ENCODE assay signal across 26 mouse cellular contexts in the genomic region with DNA sequence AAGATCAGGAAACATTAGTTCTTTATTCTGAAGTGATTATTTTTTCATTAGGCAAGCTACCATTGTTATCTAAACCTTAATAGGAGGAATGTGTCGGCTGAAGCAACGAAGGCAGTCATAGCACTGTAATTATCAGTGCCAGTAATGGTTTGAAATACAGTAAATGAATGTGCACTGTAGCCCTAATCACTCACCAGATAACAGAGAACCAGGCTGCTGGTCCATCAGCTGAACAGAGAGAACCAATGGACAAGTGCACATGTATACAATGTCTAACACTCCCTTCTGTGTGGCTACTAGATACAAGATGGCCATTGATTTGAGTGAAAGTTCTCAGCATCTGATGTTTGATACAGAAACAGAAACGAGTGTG.
DNase-seq lines count a peak whose midpoint lies in the region; ATAC-seq lines count a peak whose summit lies in the region.
"Had no signal": no experiment of that assay in that cellular context is flagged by ENCODE, and none has a peak within 500 bp of the region (broad histone marks: within the 10 kb centered on the region; RNA-seq: fewer than 3 reads in every experiment).

No protein-coding gene starts in this region.

- no peak overlapping the region for H3K4me3 ChIP-seq in forebrain, embryonic 12.5 days (replicated peaks)
- H3K4me3 ChIP-seq in forebrain, embryonic 10.5 days: no peak overlapping the region
- no peak overlapping the region for H3K4me3 ChIP-seq in forebrain, embryonic 16.5 days (replicated peaks; ENCODE audit: low read length)
- no peak overlapping the region for H3K4me3 ChIP-seq in forebrain, embryonic 15.5 days
- H3K4me3 ChIP-seq in hindbrain, embryonic 13.5 days: no peak overlapping the region
- no peak overlapping the region for H3K4me3 ChIP-seq in hindbrain, embryonic 16.5 days (ENCODE audit: low read length)
- H3K4me3 ChIP-seq: embryonic facial prominence, embryonic 10.5 days; embryonic facial prominence, embryonic 13.5 days; erythroblast, embryonic 14.5 days; gastrocnemius, adult 2 months; heart, embryonic 12.5 days; heart, embryonic 15.5 days had no signal

- WGBS in forebrain, embryonic 12.5 days: 82% methylated on average over 3 of the region's 3 CpGs
- WGBS in forebrain, embryonic 10.5 days: 89% methylated on average over 3 of the region's 3 CpGs
- WGBS in forebrain, embryonic 16.5 days: 53% methylated on average over 3 of the region's 3 CpGs
- 48% methylated on average over 3 of the region's 3 CpGs for WGBS in forebrain, embryonic 15.5 days
- whole genome bisulfite sequencing in hindbrain, embryonic 13.5 days: 59% methylated on average over 3 of the region's 3 CpGs
- WGBS in hindbrain, embryonic 16.5 days: 65% methylated on average over 3 of the region's 3 CpGs

- H3K9me3 ChIP-seq in forebrain, embryonic 12.5 days: no peaks in the 10 kb centered on the region
- H3K9me3 ChIP-seq in forebrain, embryonic 10.5 days: no peaks in the 10 kb centered on the region
- H3K9me3 ChIP-seq in forebrain, embryonic 16.5 days (ENCODE audit: control insufficient read depth, low read length): no peaks in the 10 kb centered on the region
- H3K9me3 ChIP-seq in forebrain, embryonic 15.5 days: no peaks in the 10 kb centered on the region
- no peaks in the 10 kb centered on the region for H3K9me3 ChIP-seq in hindbrain, embryonic 13.5 days
- H3K9me3 ChIP-seq in hindbrain, embryonic 16.5 days (ENCODE audit: control insufficient read depth, low read length): no peaks in the 10 kb centered on the region
- H3K9me3 ChIP-seq: embryonic facial prominence, embryonic 10.5 days; embryonic facial prominence, embryonic 13.5 days; heart, embryonic 12.5 days; heart, embryonic 15.5 days had no signal

- H3K4me1 ChIP-seq in forebrain, embryonic 12.5 days: no peaks in the 10 kb centered on the region
- no peaks in the 10 kb centered on the region for H3K4me1 ChIP-seq in forebrain, embryonic 10.5 days
- H3K4me1 ChIP-seq in forebrain, embryonic 16.5 days (replicated peaks; ENCODE audit: control insufficient read depth, insufficient read depth, low read length): no peaks in the 10 kb centered on the region
- no peaks in the 10 kb centered on the region for H3K4me1 ChIP-seq in forebrain, embryonic 15.5 days
- peaks cover 6% of the 10 kb centered on the region for H3K4me1 ChIP-seq in hindbrain, embryonic 13.5 days (replicated peaks)
- H3K4me1 ChIP-seq in hindbrain, embryonic 16.5 days (ENCODE audit: control insufficient read depth, insufficient read depth, low read depth, low read length): no peaks in the 10 kb centered on the region
- H3K4me1 ChIP-seq: embryonic facial prominence, embryonic 10.5 days; embryonic facial prominence, embryonic 13.5 days; heart, embryonic 12.5 days; heart, embryonic 15.5 days had no signal

- no peaks in the 10 kb centered on the region for H3K36me3 ChIP-seq in forebrain, embryonic 12.5 days (replicated peaks)
- no peaks in the 10 kb centered on the region for H3K36me3 ChIP-seq in forebrain, embryonic 10.5 days (replicated peaks)
- H3K36me3 ChIP-seq in forebrain, embryonic 16.5 days (ENCODE audit: control insufficient read depth, insufficient read depth): no peaks in the 10 kb centered on the region
- no peaks in the 10 kb centered on the region for H3K36me3 ChIP-seq in forebrain, embryonic 15.5 days
- H3K36me3 ChIP-seq in hindbrain, embryonic 13.5 days: no peaks in the 10 kb centered on the region
- H3K36me3 ChIP-seq in hindbrain, embryonic 16.5 days (ENCODE audit: control insufficient read depth, insufficient read depth, low read length): no peaks in the 10 kb centered on the region
- H3K36me3 ChIP-seq: embryonic facial prominence, embryonic 10.5 days; embryonic facial prominence, embryonic 13.5 days; heart, embryonic 12.5 days; heart, embryonic 15.5 days had no signal

- no peak for DNase-seq in forebrain, embryonic 10.5 days (ENCODE audit: extremely low spot score, low spot score)
- DNase-seq: adrenal gland, adult 8-10 months; adrenal gland, postnatal 25 days; cerebellum, adult 11-12 months; cerebellum, adult 8-10 months; cerebellum, postnatal 10 days; cerebellum, postnatal 36 days; embryo, embryonic 11 days; gastrocnemius, adult 2 months; gastrocnemius, postnatal 14 days; heart, adult 18-20 months; heart, postnatal 14 days; heart, postnatal 4 days; kidney, adult 2 months had no signal

- no peak overlapping the region for H3K4me2 ChIP-seq in forebrain, embryonic 12.5 days
- no peak overlapping the region for H3K4me2 ChIP-seq in forebrain, embryonic 16.5 days (ENCODE audit: low read length)
- no peak overlapping the region for H3K4me2 ChIP-seq in forebrain, embryonic 15.5 days (replicated peaks)
- H3K4me2 ChIP-seq in hindbrain, embryonic 13.5 days: no peak overlapping the region
- no peak overlapping the region for H3K4me2 ChIP-seq in hindbrain, embryonic 16.5 days (ENCODE audit: low read length)
- H3K4me2 ChIP-seq: embryonic facial prominence, embryonic 13.5 days; heart, embryonic 12.5 days; heart, embryonic 15.5 days had no signal

- no peaks in the 10 kb centered on the region for H3K27me3 ChIP-seq in forebrain, embryonic 12.5 days
- no peaks in the 10 kb centered on the region for H3K27me3 ChIP-seq in forebrain, embryonic 10.5 days (ENCODE audit: poor library complexity, severe bottlenecking)
- H3K27me3 ChIP-seq in forebrain, embryonic 16.5 days (replicated peaks; ENCODE audit: control insufficient read depth, insufficient read depth, low read length): no peaks in the 10 kb centered on the region
- no peaks in the 10 kb centered on the region for H3K27me3 ChIP-seq in forebrain, embryonic 15.5 days
- H3K27me3 ChIP-seq in hindbrain, embryonic 13.5 days: no peaks in the 10 kb centered on the region
- H3K27me3 ChIP-seq in hindbrain, embryonic 16.5 days (replicated peaks; ENCODE audit: control insufficient read depth, insufficient read depth, low read length): no peaks in the 10 kb centered on the region
- H3K27me3 ChIP-seq: embryonic facial prominence, embryonic 13.5 days; heart, embryonic 12.5 days; heart, embryonic 15.5 days had no signal

- no peak overlapping the region for H3K9ac ChIP-seq in forebrain, embryonic 12.5 days
- no peak overlapping the region for H3K9ac ChIP-seq in forebrain, embryonic 16.5 days (replicated peaks; ENCODE audit: low read depth, low read length)
- no peak overlapping the region for H3K9ac ChIP-seq in forebrain, embryonic 15.5 days (replicated peaks)
- no peak overlapping the region for H3K9ac ChIP-seq in hindbrain, embryonic 13.5 days
- H3K9ac ChIP-seq in hindbrain, embryonic 16.5 days (ENCODE audit: low read depth, low read length): no peak overlapping the region
- H3K9ac ChIP-seq: embryonic facial prominence, embryonic 13.5 days; heart, embryonic 12.5 days; heart, embryonic 15.5 days had no signal

- H3K27ac ChIP-seq in forebrain, embryonic 12.5 days: no peak overlapping the region
- no peak overlapping the region for H3K27ac ChIP-seq in forebrain, embryonic 10.5 days
- 0 out of 2 replicates have a peak overlapping the region, but pooled peaks have one; percentile 23 for H3K27ac ChIP-seq in forebrain, embryonic 16.5 days (ENCODE audit: low read length)
- no peak overlapping the region for H3K27ac ChIP-seq in forebrain, embryonic 15.5 days (replicated peaks)
- H3K27ac ChIP-seq in hindbrain, embryonic 13.5 days: 0 out of 2 replicates have a peak overlapping the region, but pooled peaks have one; percentile 25
- H3K27ac ChIP-seq in hindbrain, embryonic 16.5 days (ENCODE audit: low read depth, low read length): no peak overlapping the region
- H3K27ac ChIP-seq: embryonic facial prominence, embryonic 10.5 days; embryonic facial prominence, embryonic 13.5 days; gastrocnemius, adult 2 months; heart, embryonic 15.5 days had no signal

- ATAC-seq in forebrain, embryonic 12.5 days (ENCODE audit: low FRiP score): peak; percentile 27; the same call in 1 of the 2 replicates
- ATAC-seq in forebrain, embryonic 16.5 days: peak; percentile 54; the same call in 1 of the 2 replicates
- no peak; the same call in 1 of the 2 replicates for ATAC-seq in forebrain, embryonic 15.5 days (replicated peaks)
- ATAC-seq in hindbrain, embryonic 13.5 days (ENCODE audit: low FRiP score): peak; percentile 61
- ATAC-seq in hindbrain, embryonic 16.5 days: no peak
- ATAC-seq: activated CD4-positive, CD25-positive, alpha-beta regulatory T cell, adult 4 months; intestine, postnatal 0 days had no signal

Comparison
In these comparisons a context has a peak if more than half of its experiments do, and no peak if none do; other contexts are left out.
1. ATAC-seq: peak in forebrain, embryonic 12.5 days (single experiment), forebrain, embryonic 16.5 days (single experiment) and hindbrain, embryonic 13.5 days (single experiment); none in forebrain, embryonic 15.5 days (single experiment) and hindbrain, embryonic 16.5 days (single experiment).
2. H3K27ac ChIP-seq: peak in forebrain, embryonic 16.5 days (single experiment) and hindbrain, embryonic 13.5 days (single experiment); none in forebrain, embryonic 12.5 days (single experiment), forebrain, embryonic 10.5 days (single experiment), forebrain, embryonic 15.5 days (single experiment) and hindbrain, embryonic 16.5 days (single experiment).